Mouse (Mus musculus) ES-E14 (cell line): ENCODE measurements around the gene Gadd45b. TPM values are rescaled to one million over a fixed set of nuclear protein-coding genes. Genes with fewer than 3 reads are reported as not detected.

ENCODE experiments used
- DNase-seq: peaks from one replicate; pipeline ENCODE4 v3.0.0-alpha.2; 2013; ENCODE audit warnings: low read depth, low spot score
- H3K27ac ChIP-seq: 2 replicates; pipeline ENCODE4 v1.5.1; 2012; ENCODE audit warnings: low read depth, mild to moderate bottlenecking, low read length, moderate library complexity, mixed read lengths; ENCODE audit not compliant: poor library complexity, insufficient read depth, severe bottlenecking
- H3K36me3 ChIP-seq: 2 replicates; pipeline ENCODE4 v1.6.1; 2012; ENCODE audit warnings: mild to moderate bottlenecking, low read length, moderate library complexity, mixed read lengths; ENCODE audit not compliant: control insufficient read depth, poor library complexity, insufficient read depth, severe bottlenecking
- H3K4me1 ChIP-seq, 2 experiments: fragments of 150-350 bp in 1 of 2; sonication (generic) in 1 of 2; 2 replicates each; pipeline ENCODE4 v1.6.1; 2012; ENCODE audit warnings: low read length in 2 of 2, mild to moderate bottlenecking in 1 of 2, mixed read lengths in 1 of 2; ENCODE audit not compliant: control insufficient read depth in 2 of 2, insufficient read depth in 2 of 2, poor library complexity in 1 of 2
- H3K4me3 ChIP-seq, 2 experiments: fragments of 150-350 bp in 1 of 2; sonication (generic) in 1 of 2; 2 replicates each; pipeline ENCODE4 v1.5.1; 2012; ENCODE audit warnings: low read length in 2 of 2, low read depth in 1 of 2, mild to moderate bottlenecking in 1 of 2, mixed read lengths in 1 of 2; ENCODE audit not compliant: insufficient read depth in 1 of 2, poor library complexity in 1 of 2, severe bottlenecking in 1 of 2
- H3K9ac ChIP-seq: 2 replicates; pipeline ENCODE4 v1.6.1; 2012; ENCODE audit warnings: low read depth, mild to moderate bottlenecking, low read length, mixed read lengths; ENCODE audit not compliant: poor library complexity, insufficient read depth, severe bottlenecking
- H3K9me3 ChIP-seq: fragments of 150-350 bp; sonication (generic); 2 replicates; pipeline ENCODE4 v1.6.1; 2012; ENCODE audit warnings: low read depth, mild to moderate bottlenecking, low read length; ENCODE audit not compliant: control insufficient read depth, insufficient read depth
- CHD2 ChIP-seq: IDR thresholded peaks from 2 replicates; pipeline ENCODE4 v1.6.1; 2014; ENCODE audit warnings: mild to moderate bottlenecking, low read depth, low read length, inconsistent platforms
- HCFC1 ChIP-seq: IDR thresholded peaks from 2 replicates; pipeline ENCODE4 v1.6.1; 2012; ENCODE audit warnings: low read length, inconsistent platforms, borderline replicate concordance; ENCODE audit not compliant: insufficient read depth
- MAFK ChIP-seq: IDR thresholded peaks from 2 replicates; pipeline ENCODE4 v1.6.1; 2014; ENCODE audit warnings: mild to moderate bottlenecking, low read depth, low read length, inconsistent platforms; ENCODE audit not compliant: insufficient read depth
- ZC3H11A ChIP-seq: IDR thresholded peaks from 2 replicates; pipeline ENCODE4 v1.6.1; 2012; ENCODE audit warnings: low read depth, mild to moderate bottlenecking, inconsistent platforms, low read length, borderline replicate concordance
- ZNF384 ChIP-seq: IDR thresholded peaks from 2 replicates; pipeline ENCODE4 v1.6.1; 2012; ENCODE audit warnings: low read depth, low read length, inconsistent platforms
- in situ Hi-C, 2 experiments: fragments of 600-800 bp; cut with MboI; formaldehyde crosslinking; loops; one replicate each; pipeline ENCODE4 v1.15.1; 2025; ENCODE audit warnings: low sequenced_read_pairs in 2 of 2, inconsistent platforms in 1 of 2; ENCODE audit not compliant: unreplicated experiment in 2 of 2
- total RNA-seq: library from RNA; depleted of rRNA; stranded (reverse); fragments of 300-350 nt; gene quantifications from 2 replicates; pipeline ENCODE4 v1.2.3, GENCODE M21; 2012; rRNA removed

The Gadd45b gene
- total RNA-seq, 1 experiment, result 36.0 TPM

DNA sequence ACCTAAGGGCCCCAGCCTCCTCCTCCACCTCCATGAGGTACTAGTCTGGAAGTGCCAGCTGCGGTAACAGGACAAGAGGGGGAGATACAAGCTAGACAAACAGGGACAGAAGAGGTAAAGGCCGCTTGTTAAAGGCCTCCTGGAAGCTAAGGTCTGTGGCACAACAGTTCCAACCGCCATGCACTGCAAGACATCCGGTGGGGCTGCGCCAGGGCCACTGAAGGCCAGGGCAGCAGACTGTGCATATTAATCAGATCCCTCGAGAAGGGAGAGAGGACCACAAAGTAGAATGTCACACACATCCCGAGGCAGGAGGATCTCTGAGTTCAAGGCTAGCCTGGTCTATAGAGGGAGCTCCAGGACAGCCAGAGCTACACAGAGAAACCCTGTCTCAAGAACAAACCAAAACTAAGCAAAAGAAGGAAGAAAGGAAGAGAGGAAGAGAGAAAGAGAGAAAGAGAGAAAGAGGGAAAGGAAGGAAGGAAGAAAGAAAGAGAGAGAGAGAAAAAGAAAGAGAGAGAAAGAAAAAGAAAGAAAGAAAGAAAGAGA is 51.8 kb downstream of the Gadd45b start:
- H3K27ac ChIP-seq, result no peak overlapping the region
- H3K36me3 ChIP-seq, result no peaks in the 10 kb centered on the region
- TF ChIP-seq HCFC1, result no peak
- TF ChIP-seq CHD2, result no peak
- no peak for TF ChIP-seq ZC3H11A
- no peak for TF ChIP-seq MAFK
- TF ChIP-seq ZNF384, result no peak
- DNase-seq, result no peak
- no peak overlapping the region for H3K9ac ChIP-seq
- no peak overlapping the region for H3K4me3 ChIP-seq
- H3K4me1 ChIP-seq, result peaks cover 0 to 6% of the 10 kb centered on the region in 2 experiments; a peak in 1 of 4 replicates
- in situ Hi-C loops, result loop anchor here in 1 of 2 experiments (10.0 kb wide), 1 partner anchor 57 kb away; no protein-coding TSS in a partner anchor
- no peaks in the 10 kb centered on the region for H3K9me3 ChIP-seq

Other genes starting within 250 kb of the Gadd45b start
- 18.8 and 29.2 TPM in 2 replicates for gene Mob3a, start 228.1 kb upstream of the Gadd45b start, total RNA-seq
- 8.9 and 13.9 TPM in 2 replicates for gene Izumo4, start 227.9 kb upstream of the Gadd45b start, total RNA-seq
- 74.8 and 106 TPM in 2 replicates for gene Ap3d1, start 187.8 kb upstream of the Gadd45b start, total RNA-seq
- gene Dot1l, start 174.9 kb upstream of the Gadd45b start, total RNA-seq, result 31.9 and 41.2 TPM in 2 replicates
- gene Sf3a2, start 131.9 kb upstream of the Gadd45b start, total RNA-seq, result 31.4 and 39.6 TPM in 2 replicates
- gene Plekhj1, start 131.4 kb upstream of the Gadd45b start, total RNA-seq, result 77.2 and 87.1 TPM in 2 replicates
- 1.0 and 1.9 TPM in 2 replicates for gene Amh, start 124.8 kb upstream of the Gadd45b start, total RNA-seq
- 0.67 and 1.0 TPM in 2 replicates for gene Jsrp1, start 116.6 kb upstream of the Gadd45b start, total RNA-seq
- 823 and 1,116 TPM in 2 replicates for gene Oaz1, start 103.4 kb upstream of the Gadd45b start, total RNA-seq
- 2.4 and 6.9 TPM in 2 replicates for gene Lingo3, start 86.0 kb upstream of the Gadd45b start, total RNA-seq
- 385 and 464 TPM in 2 replicates for gene Lsm7, start 74.9 kb upstream of the Gadd45b start, total RNA-seq
- 38.9 and 66.1 TPM in 2 replicates for gene Sppl2b, start 74.8 kb upstream of the Gadd45b start, total RNA-seq
- 0.26 TPM in 1 of 2 replicates, not detected in the other for gene Tmprss9, start 58.2 kb upstream of the Gadd45b start, total RNA-seq
- 219 and 244 TPM in 2 replicates for gene Timm13, start 29.1 kb upstream of the Gadd45b start, total RNA-seq
- 66.5 and 88.2 TPM in 2 replicates for gene Lmnb2, start 11.8 kb upstream of the Gadd45b start, total RNA-seq
- 0.79 and 0.94 TPM in 2 replicates for gene Gng7, start 84.9 kb downstream of the Gadd45b start, total RNA-seq
- 1.1 and 1.3 TPM in 2 replicates for gene Diras1, start 95.6 kb downstream of the Gadd45b start, total RNA-seq
- 12.6 and 13.1 TPM in 2 replicates for gene Slc39a3, start 107.4 kb downstream of the Gadd45b start, total RNA-seq
- gene Sgta, start 130.1 kb downstream of the Gadd45b start, total RNA-seq, result 113 and 116 TPM in 2 replicates
- 155 and 174 TPM in 2 replicates for gene Thop1, start 140.0 kb downstream of the Gadd45b start, total RNA-seq
- 0.94 and 2.2 TPM in 2 replicates for gene Creb3l3, start 168.8 kb downstream of the Gadd45b start, total RNA-seq
- 115 and 121 TPM in 2 replicates for gene Map2k2, start 175.8 kb downstream of the Gadd45b start, total RNA-seq
- 15.7 and 30.1 TPM in 2 replicates for gene Zbtb7a, start 205.1 kb downstream of the Gadd45b start, total RNA-seq
- gene Pias4, start 237.8 kb downstream of the Gadd45b start, total RNA-seq, result 37.8 and 50.7 TPM in 2 replicates
- gene Eef2, start 246.6 kb downstream of the Gadd45b start, total RNA-seq, result 2,093 and 2,486 TPM in 2 replicates